Mouse (Mus musculus) adipocyte (in vitro differentiated cells): ENCODE data around the gene Yjefn3.
"Not testable (repeated sequence)": the region's sequence is repeated elsewhere in the genome, so short reads cannot be mapped to it uniquely, and the experiment has no call there.

Source experiments
- DNase-seq: peaks from one replicate; pipeline ENCODE4 v3.0.0-alpha.2; 2016; ENCODE audit warnings: low spot score

The Yjefn3 gene

DNA sequence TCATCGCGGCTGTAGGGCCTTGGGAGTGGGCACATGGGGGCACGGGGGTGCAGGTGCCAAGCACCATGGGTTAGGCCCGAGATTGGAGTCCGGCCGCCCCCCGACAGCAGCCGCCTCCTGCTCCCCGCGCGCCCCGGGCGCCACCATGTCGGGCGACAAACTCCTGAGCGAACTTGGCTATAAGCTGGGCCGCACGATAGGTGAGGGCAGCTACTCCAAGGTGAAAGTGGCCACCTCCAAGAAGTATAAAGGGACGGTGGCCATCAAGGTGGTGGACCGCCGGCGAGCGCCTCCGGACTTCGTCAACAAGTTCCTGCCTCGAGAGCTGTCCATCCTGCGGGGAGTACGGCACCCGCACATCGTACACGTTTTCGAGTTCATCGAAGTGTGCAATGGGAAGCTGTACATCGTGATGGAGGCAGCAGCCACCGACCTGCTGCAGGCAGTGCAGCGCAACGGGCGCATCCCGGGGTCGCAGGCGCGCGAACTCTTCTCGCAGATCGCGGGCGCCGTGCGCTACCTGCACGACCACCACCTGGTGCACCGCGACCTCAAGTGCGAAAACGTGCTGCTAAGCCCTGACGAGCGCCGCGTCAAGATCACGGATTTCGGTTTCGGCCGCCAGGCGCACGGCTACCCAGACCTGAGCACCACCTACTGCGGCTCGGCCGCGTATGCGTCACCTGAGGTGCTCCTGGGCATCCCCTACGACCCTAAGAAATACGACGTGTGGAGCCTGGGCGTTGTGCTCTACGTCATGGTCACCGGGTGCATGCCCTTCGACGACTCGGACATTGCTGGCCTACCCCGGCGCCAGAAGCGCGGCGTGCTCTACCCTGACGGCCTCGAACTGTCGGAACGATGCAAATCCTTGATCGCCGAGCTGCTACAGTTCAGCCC is at the start of gene Yjefn3, which contains the start of the genes Tssk6 and Ndufa13:
Yjefn3 (minus strand) TSS at position 550 of the 900 bp plus-strand sequence.
Tssk6 (plus strand) TSS at position 22 of the 900 bp plus-strand sequence.
Ndufa13 (minus strand) TSS at position 396 of the 900 bp plus-strand sequence.
- no peak for DNase-seq

- no peak for DNase-seq
These were observed 47.8 kb upstream of the Yjefn3 start for GRCm38 (mm10) chr8:69950300-69950699.

DNA sequence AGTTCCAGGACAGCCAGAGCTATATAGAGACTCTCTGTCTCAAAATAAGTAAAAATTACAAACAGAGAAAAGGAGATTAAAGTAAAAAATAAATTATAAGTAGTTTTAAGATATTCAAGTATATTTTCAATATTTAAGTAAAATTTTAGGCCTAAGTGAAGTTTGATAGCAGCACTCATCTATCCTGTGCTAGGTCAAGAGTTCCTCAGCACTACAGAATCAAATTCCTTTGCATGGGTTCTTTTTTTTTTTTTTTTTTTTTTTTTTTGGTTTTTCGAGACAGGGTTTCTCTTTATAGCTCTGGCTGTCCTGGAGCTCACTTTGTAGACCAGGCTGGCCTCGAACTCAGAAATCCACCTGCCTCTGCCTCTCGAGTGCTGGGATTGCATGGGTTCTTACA is 40.0 kb upstream of the Yjefn3 start:
- not testable (repeated sequence) for DNase-seq

DNA sequence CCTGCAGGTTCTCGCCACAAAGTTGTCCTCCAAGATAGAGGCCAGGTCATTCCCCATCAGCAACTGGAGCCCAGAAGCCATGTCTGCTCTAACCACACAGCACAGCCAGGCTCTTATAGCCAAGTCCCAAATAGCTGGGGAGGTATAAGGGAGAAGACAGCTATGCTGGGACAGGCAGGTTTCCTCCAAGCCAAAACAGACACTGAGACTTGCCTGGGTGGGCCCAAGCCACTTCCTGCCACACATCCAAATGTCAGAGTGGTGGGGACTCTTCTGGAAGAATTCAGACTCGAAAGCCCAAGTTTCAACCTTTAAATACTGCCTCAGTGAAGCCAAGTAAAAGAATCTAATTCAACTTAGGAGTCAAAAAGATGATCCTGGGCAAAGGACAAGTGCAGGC is 37.9 kb upstream of the Yjefn3 start:
- no peak for DNase-seq

DNA sequence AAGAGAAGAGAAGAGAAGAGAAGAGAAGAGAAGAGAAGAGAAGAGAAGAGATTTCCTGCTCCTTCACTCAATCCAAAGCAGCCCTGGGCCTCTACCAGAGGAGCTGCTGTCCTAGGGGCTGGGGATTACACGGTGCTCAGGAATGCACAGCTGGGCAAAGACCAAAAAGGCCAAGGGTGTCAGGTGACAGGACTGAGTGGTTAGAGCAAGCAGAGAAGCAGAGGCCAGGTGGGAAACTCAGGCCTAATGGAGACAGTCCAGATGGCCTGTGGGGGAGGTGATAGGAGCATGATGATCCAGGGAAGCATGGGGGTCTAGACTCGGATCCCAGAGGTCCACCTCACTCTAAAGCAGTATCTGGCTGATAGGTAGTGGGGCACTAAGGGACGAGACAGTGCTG is 37.1 kb upstream of the Yjefn3 start:
- peak; percentile 59 for DNase-seq

DNA sequence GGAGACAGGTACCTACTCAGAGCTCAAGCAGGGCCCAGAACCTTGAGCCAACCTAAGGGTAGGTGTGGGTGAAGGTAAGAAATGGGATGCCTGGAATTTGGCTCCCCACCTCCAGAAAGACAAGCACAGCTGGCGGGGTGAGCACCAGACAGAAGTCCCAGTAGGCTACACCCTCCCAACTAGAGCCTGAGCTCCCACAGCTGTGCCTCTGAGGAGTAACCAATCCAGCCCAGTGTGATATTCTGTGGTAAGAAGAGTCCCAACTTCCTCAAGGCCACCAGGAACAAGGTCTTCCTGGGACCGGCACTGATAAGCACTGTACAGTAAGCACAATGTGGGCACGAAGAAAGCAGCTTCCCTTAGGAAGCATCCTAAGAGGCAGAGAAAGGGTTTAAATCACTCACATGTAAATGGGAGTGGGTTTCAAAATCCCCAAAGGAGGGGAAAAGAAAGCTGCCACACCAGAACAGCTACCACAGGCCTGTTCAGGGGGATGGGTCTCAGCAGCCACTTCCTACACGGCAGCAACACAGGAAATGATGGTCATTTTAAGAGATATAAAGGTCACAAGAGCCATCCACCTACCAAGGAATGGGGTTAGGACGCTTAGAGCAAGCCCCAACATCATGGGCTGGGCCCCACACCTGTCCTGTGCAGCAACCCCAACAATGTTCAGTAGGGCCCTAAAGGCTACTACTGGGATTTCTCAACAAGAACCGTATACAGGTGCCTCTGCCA is 35.9 kb upstream of the Yjefn3 start:
- no peak for DNase-seq

DNA sequence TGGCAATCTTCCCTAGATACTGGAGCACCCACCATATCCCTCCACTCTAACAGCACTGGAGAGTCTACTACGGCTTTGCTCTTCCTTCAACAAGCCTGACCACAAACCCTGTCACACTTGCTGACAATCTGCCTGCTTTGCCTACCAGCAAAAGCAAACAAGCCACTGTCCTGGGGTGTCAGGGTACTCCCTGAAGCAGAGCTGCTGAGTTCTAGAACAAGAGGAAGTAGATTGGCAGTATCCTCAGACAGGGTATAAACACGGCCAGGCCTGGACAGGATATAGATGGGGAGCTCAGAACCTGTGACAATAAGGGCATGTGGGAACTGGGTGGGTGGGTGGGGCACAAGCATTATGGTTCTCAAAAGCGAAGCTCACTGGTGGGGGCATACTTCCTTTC is 35.0 kb upstream of the Yjefn3 start:
- no peak for DNase-seq

- DNase-seq = peak; percentile 97
These were observed 33.7 kb upstream of the Yjefn3 start for GRCm38 (mm10) chr8:69936050-69936794.

DNA sequence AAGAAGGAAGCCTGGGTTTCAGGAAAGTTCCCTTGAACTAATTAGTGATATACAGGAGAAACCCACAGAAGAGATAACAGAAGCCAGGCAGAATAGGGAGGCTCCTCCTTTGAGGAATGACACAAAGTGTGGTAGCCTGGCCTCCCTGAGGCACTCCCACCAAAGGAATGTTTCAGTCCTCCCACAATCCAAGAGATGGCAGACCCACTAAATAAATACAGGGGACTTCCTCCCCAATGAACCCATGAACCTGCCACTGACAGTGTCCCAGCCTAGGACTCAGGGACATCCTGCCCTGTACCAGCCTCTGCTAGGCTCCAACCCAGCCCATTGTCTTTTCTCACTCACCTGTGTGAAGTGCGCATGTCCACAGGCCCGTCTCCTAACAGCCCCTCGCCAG is 32.9 kb upstream of the Yjefn3 start:
- DNase-seq = no peak

GRCm38 (mm10) chr8:69934582-69934981 is 32.1 kb upstream of the Yjefn3 start:
- DNase-seq = no peak

DNA sequence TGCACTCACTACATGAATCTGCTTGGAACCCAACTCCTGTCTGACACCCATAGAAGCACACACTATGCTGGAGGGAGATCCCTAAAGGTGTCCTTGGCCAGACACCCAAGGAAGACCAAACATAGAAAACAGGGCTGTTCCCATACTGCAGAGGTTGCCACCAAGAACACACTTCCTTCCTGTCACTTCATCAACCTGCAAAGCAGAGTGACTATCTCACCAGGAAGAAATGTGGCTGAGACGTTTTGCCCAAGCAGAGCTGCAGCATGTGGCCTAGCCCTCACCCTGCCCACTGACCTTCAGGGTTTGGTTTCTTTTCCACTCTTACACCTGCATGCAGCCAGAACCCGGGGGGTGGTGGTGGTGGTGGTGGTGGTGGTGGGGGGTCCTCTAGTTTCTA is 31.3 kb upstream of the Yjefn3 start:
- no peak for DNase-seq

DNA sequence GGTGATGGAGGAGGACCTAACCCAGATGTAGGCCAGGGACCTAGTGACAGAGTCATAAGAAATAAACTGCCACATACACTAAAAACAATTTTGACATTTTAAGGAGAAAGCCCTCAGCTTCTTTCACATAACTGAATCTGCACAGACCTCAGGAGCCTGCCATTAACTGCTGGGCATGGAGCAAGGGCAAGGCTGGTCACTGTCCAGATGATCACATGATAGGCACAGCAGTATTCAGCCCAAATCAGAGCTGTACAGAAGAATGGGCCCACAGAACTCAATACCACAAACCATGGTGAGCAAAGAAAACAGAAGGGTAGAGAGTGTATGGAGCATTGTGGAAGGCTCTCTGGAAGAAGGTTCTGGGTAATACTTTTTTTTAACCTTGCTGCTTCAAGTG is 24.4 kb upstream of the Yjefn3 start:
- peak; percentile 59 for DNase-seq

- DNase-seq = no peak
These were observed 21.5 kb upstream of the Yjefn3 start for GRCm38 (mm10) chr8:69923986-69924385.

GRCm38 (mm10) chr8:69921141-69921540 is 18.6 kb upstream of the Yjefn3 start:
- no peak for DNase-seq

- DNase-seq = peak; percentile 73
These were observed 17.6 kb upstream of the Yjefn3 start for GRCm38 (mm10) chr8:69919876-69920662.

- peak; percentile 90 for DNase-seq
These were observed 16.5 kb upstream of the Yjefn3 start for GRCm38 (mm10) chr8:69919010-69919409.

DNA sequence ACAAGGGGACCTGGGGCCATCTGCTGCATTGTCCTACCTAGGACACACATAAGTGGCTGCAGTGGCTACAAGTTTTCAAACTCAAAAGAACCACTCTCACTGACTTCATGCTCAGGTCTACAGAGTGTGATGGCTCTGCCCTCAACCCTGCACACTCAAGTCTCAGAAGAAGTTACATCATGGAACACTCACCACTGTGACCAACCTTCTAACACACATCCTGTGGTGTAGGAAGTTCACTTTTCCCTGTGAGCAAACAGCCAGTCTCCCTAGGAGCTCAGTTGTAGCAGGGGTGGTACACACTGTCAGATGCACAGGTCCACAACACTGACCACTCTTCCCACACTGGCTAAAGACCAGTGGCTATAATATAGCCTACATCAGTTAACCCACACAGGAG is 16.0 kb upstream of the Yjefn3 start:
- DNase-seq = no peak

- DNase-seq = no peak
These were observed 13.2 kb upstream of the Yjefn3 start for GRCm38 (mm10) chr8:69915748-69916147.

- no peak for DNase-seq
These were observed 12.0 kb upstream of the Yjefn3 start for GRCm38 (mm10) chr8:69914526-69914925.

- no peak for DNase-seq
These were observed 10.1 kb upstream of the Yjefn3 start for GRCm38 (mm10) chr8:69912478-69913074.

DNA sequence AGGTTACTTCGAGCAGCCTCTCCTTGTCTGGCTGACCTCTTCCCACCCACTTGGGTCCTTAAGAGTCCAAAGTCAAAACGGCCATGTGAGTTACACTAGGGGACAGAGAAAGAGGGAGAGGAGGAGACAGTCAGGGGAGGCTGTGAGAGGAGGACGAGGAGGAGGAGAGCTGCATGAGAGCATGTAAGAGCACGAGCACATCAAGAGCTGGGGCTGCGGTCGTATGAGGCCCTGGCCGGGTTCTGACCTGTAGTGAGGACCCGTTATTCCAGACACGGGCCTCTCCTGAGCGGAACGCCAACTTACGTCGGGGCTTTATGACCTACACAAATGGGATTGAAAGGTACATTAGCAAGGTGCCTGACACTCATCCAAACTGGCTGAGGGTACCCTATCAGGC is 9.4 kb upstream of the Yjefn3 start:
- no peak for DNase-seq
